8 mouse cellular contexts compared by ENCODE assay signal in genomic region chr13:105377038-105377437, GRCm38 (mm10).
DNase-seq lines count a peak whose midpoint lies in the region; ATAC-seq and TF ChIP-seq lines count a peak whose summit lies in the region.

No protein-coding gene starts in this region.

- no peaks in the 10 kb centered on the region for H3K4me1 ChIP-seq in E14TG2a.4 (replicated peaks; ENCODE audit: low read depth, low read length)
- 0 out of 2 replicates have a peak, but pooled peaks cover 3% of the 10 kb centered on the region for H3K4me1 ChIP-seq in forebrain, embryonic 15.5 days
- H3K4me1 ChIP-seq in hindbrain, embryonic 11.5 days (replicated peaks; ENCODE audit: control insufficient read depth, insufficient read depth, low read length) = no peaks in the 10 kb centered on the region
- H3K4me1 ChIP-seq in lung, embryonic 14.5 days (ENCODE audit: insufficient read depth) = no peaks in the 10 kb centered on the region

- ATAC-seq in forebrain, embryonic 15.5 days (replicated peaks) = peak; percentile 77
- peak; percentile 77; the same call in 1 of the 2 replicates for ATAC-seq in hindbrain, embryonic 11.5 days (ENCODE audit: low FRiP score)
- ATAC-seq in lung, embryonic 14.5 days (ENCODE audit: insufficient read depth) = peak; percentile 90

- H3K9me3 ChIP-seq in E14TG2a.4 (ENCODE audit: low read length) = no peaks in the 10 kb centered on the region
- no peaks in the 10 kb centered on the region for H3K9me3 ChIP-seq in forebrain, embryonic 15.5 days
- no peaks in the 10 kb centered on the region for H3K9me3 ChIP-seq in hindbrain, embryonic 11.5 days (ENCODE audit: control insufficient read depth, low read length)
- H3K9me3 ChIP-seq in lung, embryonic 14.5 days (ENCODE audit: low read depth, low read length) = no peaks in the 10 kb centered on the region

- DNase-seq in brain, embryonic 14.5 days (ENCODE audit: low read depth) = peak; percentile 84
- peak; percentile 70 for DNase-seq in hindbrain, embryonic 11.5 days (ENCODE audit: low spot score)
- peak; percentile 59 for DNase-seq in layer of hippocampus, adult 9-10 months (ENCODE audit: low spot score)
- DNase-seq in lung, embryonic 14.5 days = peak; percentile 80
- DNase-seq in ovary, adult 18-20 months (ENCODE audit: low spot score) = peak; percentile 20
- DNase-seq in thymus, postnatal 14 days = peak; percentile 80

- H3K9ac ChIP-seq in forebrain, embryonic 15.5 days (replicated peaks) = no peak overlapping the region
- H3K9ac ChIP-seq in hindbrain, embryonic 11.5 days (ENCODE audit: low read depth, low read length) = no peak overlapping the region
- no peak overlapping the region for H3K9ac ChIP-seq in lung, embryonic 14.5 days

- H3K4me3 ChIP-seq in E14TG2a.4 (replicated peaks; ENCODE audit: low read length) = no peak overlapping the region
- H3K4me3 ChIP-seq in forebrain, embryonic 15.5 days = no peak overlapping the region
- H3K4me3 ChIP-seq in hindbrain, embryonic 11.5 days (ENCODE audit: low read depth, low read length) = no peak overlapping the region
- H3K4me3 ChIP-seq in lung, embryonic 14.5 days (ENCODE audit: low read depth, low read length) = no peak overlapping the region

- no peaks in the 10 kb centered on the region for H3K36me3 ChIP-seq in E14TG2a.4 (ENCODE audit: insufficient read depth, low read length)
- H3K36me3 ChIP-seq in forebrain, embryonic 15.5 days = no peaks in the 10 kb centered on the region
- no peaks in the 10 kb centered on the region for H3K36me3 ChIP-seq in hindbrain, embryonic 11.5 days (ENCODE audit: control insufficient read depth, insufficient read depth, low read length)
- H3K36me3 ChIP-seq in lung, embryonic 14.5 days (ENCODE audit: insufficient read depth) = no peaks in the 10 kb centered on the region

- H3K27ac ChIP-seq in forebrain, embryonic 15.5 days (replicated peaks) = no peak overlapping the region
- H3K27ac ChIP-seq in hindbrain, embryonic 11.5 days (ENCODE audit: low read depth, low read length) = no peak overlapping the region
- H3K27ac ChIP-seq in lung, embryonic 14.5 days (ENCODE audit: low read depth) = no peak overlapping the region

- 6% methylated on average over 2 of the region's 2 CpGs for WGBS in forebrain, embryonic 15.5 days
- WGBS in hindbrain, embryonic 11.5 days = 14% methylated on average over 2 of the region's 2 CpGs
- 6% methylated on average over 2 of the region's 2 CpGs for WGBS in lung, embryonic 14.5 days

- TF ChIP-seq POLR2A in brain, embryonic 14.5 days (IDR thresholded peaks at IDR 0.05; ENCODE audit: borderline replicate concordance, extremely low read depth, insufficient read depth, insufficient read length, poor library complexity, severe bottlenecking) = no peak

- TF ChIP-seq CTCF in E14TG2a.4 (conservative IDR thresholded peaks at IDR 0.05; ENCODE audit: low read length) = peak; percentile 44
- peak; percentile 73 for TF ChIP-seq CTCF in brain, embryonic 14.5 days (IDR thresholded peaks at IDR 0.05; ENCODE audit: borderline replicate concordance, extremely low read depth, insufficient read depth, insufficient read length)
- TF ChIP-seq CTCF in lung, embryonic 14.5 days (IDR thresholded peaks at IDR 0.05; ENCODE audit: low read depth) = peak; percentile 80

- no peak overlapping the region for H3K4me2 ChIP-seq in forebrain, embryonic 15.5 days (replicated peaks)
- no peak overlapping the region for H3K4me2 ChIP-seq in hindbrain, embryonic 11.5 days (replicated peaks; ENCODE audit: low read depth, low read length)
- H3K4me2 ChIP-seq in lung, embryonic 14.5 days = no peak overlapping the region

- H3K27me3 ChIP-seq in E14TG2a.4 (ENCODE audit: insufficient read depth, low read length) = no peaks in the 10 kb centered on the region
- no peaks in the 10 kb centered on the region for H3K27me3 ChIP-seq in forebrain, embryonic 15.5 days
- H3K27me3 ChIP-seq in hindbrain, embryonic 11.5 days (ENCODE audit: control insufficient read depth, insufficient read depth, low read length) = no peaks in the 10 kb centered on the region
- H3K27me3 ChIP-seq in lung, embryonic 14.5 days (ENCODE audit: insufficient read depth, low read length) = no peaks in the 10 kb centered on the region

Comparison
In these comparisons a context has a peak if more than half of its experiments do, and no peak if none do; other contexts are left out.
1. DNase-seq: peak in every context shown above with its lines; median percentile 84 in brain, embryonic 14.5 days; 80 in lung, embryonic 14.5 days; 80 in thymus, postnatal 14 days; 70 in hindbrain, embryonic 11.5 days; 59 in layer of hippocampus, adult 9-10 months; 20 in ovary, adult 18-20 months.